Mouse (Mus musculus): Measurements from ENCODE around the gene Tlr13. TPM values are rescaled to one million over a fixed set of nuclear protein-coding genes. Genes with fewer than 3 reads are reported as not detected.

The Tlr13 gene
- polyA plus RNA-seq, 1 experiment from 2014 or later, result 0.67 TPM

DNA sequence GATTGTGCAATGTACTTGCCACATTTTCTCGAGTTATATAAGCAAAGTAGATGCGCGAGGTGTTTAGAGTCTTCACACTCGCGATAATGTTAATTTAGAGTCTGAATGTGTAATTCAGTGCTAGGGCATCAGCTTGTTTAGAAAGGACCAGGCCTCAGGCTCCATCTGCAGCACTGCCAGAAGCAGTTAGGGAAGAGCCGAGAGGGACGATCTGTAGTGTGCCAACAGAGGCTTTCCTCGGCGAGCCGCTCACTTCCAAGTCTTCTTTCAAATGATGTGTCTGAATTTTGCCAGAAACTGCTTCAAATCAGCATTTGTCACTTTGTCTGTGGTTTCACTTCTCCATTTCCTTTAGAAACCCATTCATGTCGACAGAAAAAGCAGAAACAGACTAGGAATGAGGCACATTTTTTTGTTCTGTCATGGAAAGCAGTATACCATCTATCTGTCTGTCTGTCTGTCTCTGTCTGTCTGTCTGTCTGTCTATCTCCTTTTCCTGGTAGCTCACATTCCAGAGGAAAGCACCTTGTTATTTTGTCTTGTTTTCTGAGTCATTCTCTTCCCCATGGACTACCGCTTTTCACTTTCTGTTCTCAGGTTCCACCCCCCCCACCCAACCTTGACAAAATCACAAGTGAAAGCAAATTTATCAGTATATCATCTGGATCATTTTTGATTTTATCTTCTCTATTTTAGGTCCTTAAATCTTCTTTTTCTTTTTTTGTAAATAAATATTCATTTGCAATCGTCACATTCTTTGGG is 3.5 kb upstream of the Tlr13 start:
- no peak overlapping the region for H3K9ac ChIP-seq (ENCODE audit: low read depth, low read length)
- ATAC-seq, result no peak

DNA sequence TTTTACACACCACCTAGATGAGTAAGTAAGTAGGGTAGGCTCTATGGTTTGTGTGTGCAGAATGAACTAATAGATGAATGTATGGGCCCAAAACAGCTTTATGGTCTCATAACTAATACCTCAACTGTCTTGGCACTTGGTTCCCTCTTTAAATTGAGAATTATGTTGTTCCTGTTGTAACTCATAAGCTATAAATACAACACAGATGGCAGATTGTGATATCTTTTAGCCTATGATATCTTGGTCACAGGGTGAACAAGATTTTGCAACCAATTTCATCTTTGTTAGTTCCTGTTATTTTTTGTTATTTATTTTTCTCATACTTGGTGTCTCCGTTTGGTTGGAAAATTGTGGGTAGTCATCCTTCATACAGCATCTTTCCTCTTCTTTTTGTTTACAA is 5.2 kb downstream of the Tlr13 start:
- ATAC-seq, result no peak
- 91% methylated on average over 1 of the region's 1 CpGs for WGBS
- Histone ChIP-seq H3K4me1 (ENCODE audit: control insufficient read depth, insufficient read depth, low read length) (no peaks in the 10 kb centered on the region), H3K4me3 (ENCODE audit: low read length) (no peak overlapping the region), H3K4me2 (ENCODE audit: low read depth, low read length) (no peak overlapping the region), H3K27me3 (replicated peaks; ENCODE audit: control insufficient read depth, insufficient read depth, low read length) (no peaks in the 10 kb centered on the region), H3K9me3 (ENCODE audit: control insufficient read depth, low read length) (no peaks in the 10 kb centered on the region), H3K27ac (ENCODE audit: low read length) (no peak overlapping the region), H3K9ac (ENCODE audit: low read depth, low read length) (no peak overlapping the region), H3K36me3 (ENCODE audit: control insufficient read depth, insufficient read depth, low read length) (no peaks in the 10 kb centered on the region)

More for the DNA sequence above, 3.5 kb upstream of the Tlr13 start:
- no peaks in the 10 kb centered on the region for H3K9me3 ChIP-seq (ENCODE audit: control insufficient read depth, low read length)
- no peaks in the 10 kb centered on the region for H3K36me3 ChIP-seq (ENCODE audit: control insufficient read depth, insufficient read depth, low read length)
- 75% methylated on average over 13 of the region's 13 CpGs for WGBS
- H3K27me3 ChIP-seq (replicated peaks; ENCODE audit: control insufficient read depth, insufficient read depth, low read length), result no peaks in the 10 kb centered on the region
- H3K4me3 ChIP-seq (ENCODE audit: low read length), result no peak overlapping the region
- no peaks in the 10 kb centered on the region for H3K4me1 ChIP-seq (ENCODE audit: control insufficient read depth, insufficient read depth, low read length)
- H3K27ac ChIP-seq (ENCODE audit: low read length), result no peak overlapping the region
- no peak overlapping the region for H3K4me2 ChIP-seq (ENCODE audit: low read depth, low read length)

DNA sequence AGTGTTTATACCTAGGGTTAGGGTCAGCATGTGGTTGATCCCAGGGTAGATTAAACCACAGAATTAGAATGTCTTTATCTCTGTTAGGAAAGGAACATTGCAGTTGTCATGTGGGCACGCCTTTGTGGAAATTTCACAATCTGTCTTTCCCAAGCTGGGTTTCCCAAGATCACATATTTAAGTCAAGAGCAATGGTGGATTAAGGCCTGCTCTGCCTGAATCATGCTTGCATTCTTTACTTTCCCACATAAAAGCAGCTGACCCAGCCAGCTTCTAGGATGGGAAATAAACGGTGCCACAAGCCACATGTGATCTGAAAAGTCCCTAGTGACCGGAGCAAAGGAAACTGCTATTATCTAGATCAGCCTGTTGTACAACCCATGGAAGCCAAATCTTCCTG is 6.5 kb downstream of the Tlr13 start:
- Histone ChIP-seq H3K9ac (ENCODE audit: low read depth, low read length) (no peak overlapping the region), H3K4me1 (ENCODE audit: control insufficient read depth, insufficient read depth, low read length) (no peaks in the 10 kb centered on the region), H3K4me2 (ENCODE audit: low read depth, low read length) (no peak overlapping the region), H3K4me3 (ENCODE audit: low read length) (no peak overlapping the region), H3K27ac (ENCODE audit: low read length) (no peak overlapping the region), H3K36me3 (ENCODE audit: control insufficient read depth, insufficient read depth, low read length) (no peaks in the 10 kb centered on the region), H3K9me3 (ENCODE audit: control insufficient read depth, low read length) (no peaks in the 10 kb centered on the region), H3K27me3 (replicated peaks; ENCODE audit: control insufficient read depth, insufficient read depth, low read length) (no peaks in the 10 kb centered on the region)
- 76% methylated on average over 3 of the region's 3 CpGs for WGBS
- no peak for ATAC-seq

DNA sequence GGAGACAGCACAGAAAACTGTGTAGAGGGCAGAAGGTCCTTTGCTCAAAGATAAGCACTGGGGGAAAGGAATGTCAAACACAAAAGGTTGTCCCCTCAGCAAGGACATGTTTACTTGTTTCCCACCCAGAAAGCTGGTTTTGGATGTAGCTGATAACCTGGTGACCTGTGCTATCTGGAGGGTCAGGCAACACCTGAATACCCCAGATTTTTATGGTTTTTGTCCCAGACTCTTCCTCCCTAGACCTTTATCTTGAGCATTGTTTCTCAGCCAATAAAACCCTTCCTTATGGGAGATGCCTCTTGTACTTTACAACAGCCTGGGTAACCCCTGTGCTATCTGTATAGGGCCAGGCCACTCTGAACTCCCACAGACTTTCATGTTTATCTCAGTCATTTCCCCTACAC is 11.2 kb downstream of the Tlr13 start:
- no peak for ATAC-seq
- H3K4me2 ChIP-seq (ENCODE audit: low read depth, low read length), result no peak overlapping the region
- H3K27me3 ChIP-seq (replicated peaks; ENCODE audit: control insufficient read depth, insufficient read depth, low read length), result no peaks in the 10 kb centered on the region
- H3K4me3 ChIP-seq (ENCODE audit: low read length), result no peak overlapping the region
- H3K9me3 ChIP-seq (ENCODE audit: control insufficient read depth, low read length), result no peaks in the 10 kb centered on the region
- no peak overlapping the region for H3K27ac ChIP-seq (ENCODE audit: low read length)
- no peaks in the 10 kb centered on the region for H3K36me3 ChIP-seq (ENCODE audit: control insufficient read depth, insufficient read depth, low read length)
- no peak overlapping the region for H3K9ac ChIP-seq (ENCODE audit: low read depth, low read length)
- no peaks in the 10 kb centered on the region for H3K4me1 ChIP-seq (ENCODE audit: control insufficient read depth, insufficient read depth, low read length)

DNA sequence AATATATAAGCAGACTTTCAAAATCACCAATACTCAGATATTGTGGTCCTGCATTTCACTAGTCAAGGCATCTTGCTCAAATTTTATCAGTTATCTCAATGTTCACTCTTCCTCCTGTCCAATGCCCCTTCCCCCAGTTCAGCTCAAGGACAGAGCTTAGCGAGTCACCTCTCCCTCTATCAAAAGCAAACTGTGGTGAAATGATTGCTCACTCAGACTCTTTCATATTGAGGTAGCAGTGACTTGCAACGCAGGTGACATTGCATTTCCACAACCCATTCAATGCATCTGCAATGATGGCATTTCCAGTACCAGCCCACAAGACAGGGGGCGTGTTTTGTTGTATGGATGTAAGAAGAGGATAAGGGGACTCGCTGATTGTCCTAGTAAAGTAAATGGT is 12.9 kb downstream of the Tlr13 start:
- no peaks in the 10 kb centered on the region for H3K27me3 ChIP-seq (replicated peaks; ENCODE audit: control insufficient read depth, insufficient read depth, low read length)
- 66% methylated on average over 4 of the region's 4 CpGs for WGBS
- H3K36me3 ChIP-seq (ENCODE audit: control insufficient read depth, insufficient read depth, low read length), result no peaks in the 10 kb centered on the region
- H3K27ac ChIP-seq (ENCODE audit: low read length), result no peak overlapping the region
- no peaks in the 10 kb centered on the region for H3K4me1 ChIP-seq (ENCODE audit: control insufficient read depth, insufficient read depth, low read length)
- ATAC-seq, result no peak
- H3K9ac ChIP-seq (ENCODE audit: low read depth, low read length), result no peak overlapping the region
- no peak overlapping the region for H3K4me2 ChIP-seq (ENCODE audit: low read depth, low read length)
- no peaks in the 10 kb centered on the region for H3K9me3 ChIP-seq (ENCODE audit: control insufficient read depth, low read length)
- no peak overlapping the region for H3K4me3 ChIP-seq (ENCODE audit: low read length)

DNA sequence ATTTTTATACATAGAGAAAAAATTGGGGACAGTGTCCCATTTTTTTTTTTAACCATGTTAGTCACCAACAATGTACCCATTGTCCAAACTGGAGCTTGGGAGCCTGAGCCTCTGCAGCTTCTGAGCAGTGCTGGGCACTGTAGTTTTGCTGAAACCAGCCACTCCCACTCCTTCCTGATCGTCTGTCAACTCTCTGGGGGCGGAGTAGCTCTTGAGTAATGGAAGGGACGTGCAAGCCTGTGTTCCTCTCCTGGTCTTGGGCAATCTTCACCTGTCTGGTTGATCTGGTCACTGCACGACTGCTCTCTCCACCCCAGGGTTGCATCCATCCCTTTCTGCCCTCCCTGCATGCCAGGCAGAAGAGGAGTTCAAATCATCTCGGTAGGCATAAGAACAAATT is 21.0 kb downstream of the Tlr13 start:
- Histone ChIP-seq H3K9ac (ENCODE audit: low read depth, low read length) (no peak overlapping the region), H3K36me3 (ENCODE audit: control insufficient read depth, insufficient read depth, low read length) (no peaks in the 10 kb centered on the region), H3K4me3 (ENCODE audit: low read length) (no peak overlapping the region), H3K4me1 (ENCODE audit: control insufficient read depth, insufficient read depth, low read length) (no peaks in the 10 kb centered on the region), H3K4me2 (ENCODE audit: low read depth, low read length) (no peak overlapping the region), H3K9me3 (ENCODE audit: control insufficient read depth, low read length) (no peaks in the 10 kb centered on the region), H3K27ac (ENCODE audit: low read length) (no peak overlapping the region), H3K27me3 (replicated peaks; ENCODE audit: control insufficient read depth, insufficient read depth, low read length) (no peaks in the 10 kb centered on the region)
- peak; percentile 91 for ATAC-seq
- 44% methylated on average over 5 of the region's 5 CpGs for WGBS

DNA sequence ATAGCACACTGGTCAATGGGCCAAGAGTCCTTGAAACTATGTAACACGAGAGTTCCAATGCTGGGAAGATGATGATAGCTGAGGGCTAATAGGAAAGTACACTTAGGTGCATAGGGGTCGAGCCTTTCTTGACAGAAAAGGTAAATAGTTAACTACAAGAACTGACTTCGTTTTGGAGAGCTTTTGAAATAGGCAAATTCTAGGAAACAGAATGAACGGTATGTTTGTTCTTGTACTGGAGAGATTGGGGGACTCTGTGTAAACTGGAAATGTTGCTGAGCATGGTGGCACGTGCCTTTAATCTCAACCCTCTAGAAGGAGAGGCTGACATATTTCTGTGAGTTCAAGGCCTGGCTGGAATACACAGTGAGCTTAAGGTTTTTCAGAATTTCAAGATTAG is 21.6 kb downstream of the Tlr13 start:
- WGBS, result 62% methylated on average over 5 of the region's 5 CpGs
- no peak for ATAC-seq
- Histone ChIP-seq H3K4me2 (ENCODE audit: low read depth, low read length) (no peak overlapping the region), H3K27me3 (replicated peaks; ENCODE audit: control insufficient read depth, insufficient read depth, low read length) (no peaks in the 10 kb centered on the region), H3K9ac (ENCODE audit: low read depth, low read length) (no peak overlapping the region), H3K36me3 (ENCODE audit: control insufficient read depth, insufficient read depth, low read length) (no peaks in the 10 kb centered on the region), H3K4me1 (ENCODE audit: control insufficient read depth, insufficient read depth, low read length) (no peaks in the 10 kb centered on the region), H3K4me3 (ENCODE audit: low read length) (no peak overlapping the region), H3K27ac (ENCODE audit: low read length) (no peak overlapping the region), H3K9me3 (ENCODE audit: control insufficient read depth, low read length) (no peaks in the 10 kb centered on the region)

DNA sequence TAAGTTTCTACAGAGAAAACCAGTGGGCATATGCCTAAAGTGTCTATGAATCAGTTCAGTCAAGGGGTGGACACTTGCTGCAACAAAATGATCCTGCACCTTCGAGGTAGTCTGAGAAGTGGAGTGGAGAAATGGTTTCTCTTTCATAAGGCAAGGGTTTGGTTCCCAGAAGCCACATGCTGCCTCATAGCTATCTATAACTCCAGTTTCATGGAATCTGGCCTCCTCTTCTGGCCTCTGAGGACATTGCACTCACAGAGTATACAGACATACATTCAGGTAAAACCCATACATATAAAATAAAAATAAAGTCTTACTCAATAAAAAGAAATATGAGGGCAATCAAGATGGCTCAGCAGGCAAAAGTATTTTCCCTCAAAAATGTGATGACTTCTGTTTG is 22.1 kb downstream of the Tlr13 start:
- 67% methylated on average over 1 of the region's 1 CpGs for WGBS
- Histone ChIP-seq H3K9me3 (ENCODE audit: control insufficient read depth, low read length) (no peaks in the 10 kb centered on the region), H3K27ac (ENCODE audit: low read length) (no peak overlapping the region), H3K9ac (ENCODE audit: low read depth, low read length) (no peak overlapping the region), H3K4me2 (ENCODE audit: low read depth, low read length) (no peak overlapping the region), H3K4me1 (ENCODE audit: control insufficient read depth, insufficient read depth, low read length) (no peaks in the 10 kb centered on the region), H3K4me3 (ENCODE audit: low read length) (no peak overlapping the region), H3K27me3 (replicated peaks; ENCODE audit: control insufficient read depth, insufficient read depth, low read length) (no peaks in the 10 kb centered on the region), H3K36me3 (ENCODE audit: control insufficient read depth, insufficient read depth, low read length) (no peaks in the 10 kb centered on the region)
- no peak for ATAC-seq

DNA sequence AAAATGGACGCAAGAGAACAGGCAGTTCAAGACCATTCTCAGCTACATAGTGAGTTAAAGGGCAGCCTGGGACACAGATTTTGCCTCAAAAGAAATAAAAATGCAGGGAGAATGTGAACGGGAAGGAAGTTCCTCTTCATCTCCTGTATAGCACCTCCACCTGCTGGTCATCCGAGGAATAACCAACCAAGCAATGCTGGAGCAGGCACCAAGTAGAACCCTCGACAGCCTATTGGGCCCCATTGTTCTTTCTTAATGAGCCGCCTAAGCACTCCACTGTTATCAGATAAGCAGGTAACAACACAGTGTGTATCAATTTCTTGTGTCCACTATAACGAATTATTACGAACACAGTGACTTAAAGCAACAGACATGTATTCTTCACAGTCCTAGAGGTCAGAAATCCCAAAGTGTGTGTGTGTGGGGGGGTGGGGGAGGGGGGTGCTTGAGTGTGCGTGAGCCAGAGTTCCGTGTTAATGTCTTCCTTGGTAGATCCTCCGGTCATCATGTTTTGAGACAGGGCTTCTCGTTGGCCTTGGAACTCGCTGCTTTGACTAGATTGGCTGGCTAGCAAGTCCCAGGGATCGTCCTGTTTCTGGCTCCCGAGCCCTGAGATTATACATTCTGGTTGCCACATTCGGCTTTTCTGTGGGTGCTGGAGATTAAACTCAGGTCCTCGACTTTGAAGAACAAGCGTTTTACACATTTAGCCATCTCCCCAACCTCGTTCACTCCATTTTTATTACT is 28.3 kb downstream of the Tlr13 start:
- H3K27ac ChIP-seq (ENCODE audit: low read length), result no peak overlapping the region
- 27% methylated on average over 18 of the region's 18 CpGs for WGBS
- peak overlapping the region; percentile 32 for H3K4me3 ChIP-seq (ENCODE audit: low read length)
- peak; percentile 80 for ATAC-seq
- H3K36me3 ChIP-seq (ENCODE audit: control insufficient read depth, insufficient read depth, low read length), result no peaks in the 10 kb centered on the region
- no peak overlapping the region for H3K9ac ChIP-seq (ENCODE audit: low read depth, low read length)
- no peaks in the 10 kb centered on the region for H3K9me3 ChIP-seq (ENCODE audit: control insufficient read depth, low read length)
- H3K27me3 ChIP-seq (replicated peaks; ENCODE audit: control insufficient read depth, insufficient read depth, low read length), result no peaks in the 10 kb centered on the region
- peak overlapping the region; percentile 51 for H3K4me2 ChIP-seq (ENCODE audit: low read depth, low read length)
- H3K4me1 ChIP-seq (ENCODE audit: control insufficient read depth, insufficient read depth, low read length), result no peaks in the 10 kb centered on the region
